Mouse (Mus musculus) mesoderm, embryonic 11.5 days (tissue): ENCODE measurements around the gene 5330417C22Rik.
A peak's percentile ranks its signal among the peaks of the same experiment; 100 is the strongest.

Experiments used
- DNase-seq: peaks from one replicate; pipeline ENCODE4 v3.0.0-alpha.2; 2012; ENCODE audit warnings: low read depth, low spot score

The 5330417C22Rik gene

DNA sequence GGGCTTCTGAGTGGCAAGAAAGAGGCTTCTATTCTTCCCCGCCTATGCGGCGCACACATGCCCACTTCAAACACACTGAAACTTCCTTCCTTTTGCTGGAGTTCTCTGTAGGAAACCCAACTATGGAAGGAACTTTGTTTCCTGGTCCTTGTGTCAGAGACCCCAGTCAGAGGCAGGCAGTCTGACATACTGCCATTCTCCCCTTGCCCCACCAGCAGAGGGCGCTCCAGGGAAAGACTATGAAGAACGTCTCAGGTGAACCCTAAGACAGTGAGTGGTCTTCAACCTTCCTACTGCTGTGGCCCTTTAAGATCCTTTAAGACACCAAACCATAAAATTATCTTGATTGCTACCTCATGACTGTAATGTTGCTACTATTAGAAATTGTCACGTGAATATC, 69.9 kb downstream of the 5330417C22Rik start:
- DNase-seq: no peak

- no peak for DNase-seq
Observed at GRCm38 (mm10) chr3:108458866-108459265, 77.5 kb downstream of the 5330417C22Rik start.

DNA sequence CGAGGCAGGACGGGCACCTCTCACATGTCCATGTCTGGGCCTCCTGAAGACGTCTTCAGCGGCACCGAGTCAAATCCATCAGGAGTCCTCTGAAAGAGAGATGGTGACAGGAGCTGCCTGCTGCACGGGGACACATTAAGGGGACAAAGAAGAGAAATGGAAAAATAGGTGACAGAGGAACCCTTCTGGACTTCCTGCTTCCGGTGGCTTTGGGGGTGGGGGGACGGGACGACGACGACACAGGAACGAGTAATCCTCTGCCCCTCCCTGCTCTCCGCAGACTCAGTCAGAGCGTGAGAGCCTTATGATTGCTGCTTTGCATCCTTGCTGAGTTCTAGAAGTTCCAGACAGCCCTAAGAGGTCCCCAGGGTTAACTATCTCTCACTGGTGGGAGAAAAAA, 78.0 kb downstream of the 5330417C22Rik start:
- no peak for DNase-seq

DNA sequence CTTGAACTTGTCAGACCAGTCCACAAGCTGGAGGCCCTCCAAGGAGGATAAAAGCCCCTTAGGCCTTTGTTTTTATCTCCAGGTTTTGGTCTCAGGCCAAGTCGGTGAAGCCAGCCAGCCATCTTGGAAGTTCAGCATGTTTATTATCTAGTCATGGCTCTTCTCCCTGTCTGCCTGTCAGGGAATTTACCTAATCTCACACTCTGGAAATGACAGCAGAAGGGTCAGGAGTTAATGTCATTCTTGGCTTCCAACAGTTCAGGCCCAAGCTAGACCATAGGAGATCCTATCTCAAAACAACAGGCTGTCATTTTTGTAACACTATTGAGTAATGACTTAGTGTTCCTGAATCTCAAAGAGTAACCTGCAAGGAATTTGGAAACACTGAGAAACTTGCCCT, 82.2 kb downstream of the 5330417C22Rik start:
- DNase-seq: no peak

DNA sequence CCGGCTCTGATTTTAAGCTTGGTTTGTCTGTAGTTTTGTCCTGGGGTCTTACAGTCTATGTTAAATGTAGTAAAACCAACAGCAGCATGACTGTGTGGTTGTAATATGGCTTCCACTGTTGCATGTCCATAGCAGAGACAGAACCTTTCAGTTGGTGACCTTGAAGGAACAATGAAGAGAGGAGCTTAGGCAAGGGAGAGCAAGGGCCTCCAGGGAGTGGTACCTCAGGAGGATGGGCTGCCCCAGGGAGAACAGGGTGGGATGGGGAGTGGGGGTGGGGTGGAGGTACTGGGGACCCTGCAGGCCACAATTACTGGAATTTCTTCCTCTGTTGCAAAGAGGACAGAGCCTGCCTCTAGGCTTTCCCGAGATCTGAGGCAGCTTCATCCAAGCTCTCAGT, 84.4 kb downstream of the 5330417C22Rik start:
- DNase-seq: no peak

GRCm38 (mm10) chr3:108445366-108445705, 91.0 kb downstream of the 5330417C22Rik start:
- DNase-seq: no peak

GRCm38 (mm10) chr3:108444698-108445365, 91.5 kb downstream of the 5330417C22Rik start, which contains the start of gene Sars:
Gene Sars (minus strand): TSS chr3:108445209.
- DNase-seq: peak; percentile 93

- no peak for DNase-seq
Observed at GRCm38 (mm10) chr3:108444029-108444428, 92.3 kb downstream of the 5330417C22Rik start.

- DNase-seq: no peak
Observed at GRCm38 (mm10) chr3:108436380-108436714, 100.0 kb downstream of the 5330417C22Rik start.

GRCm38 (mm10) chr3:108435701-108436379, 100.5 kb downstream of the 5330417C22Rik start:
- no peak for DNase-seq

- no peak for DNase-seq
Observed at GRCm38 (mm10) chr3:108433881-108434495, 102.3 kb downstream of the 5330417C22Rik start.

DNA sequence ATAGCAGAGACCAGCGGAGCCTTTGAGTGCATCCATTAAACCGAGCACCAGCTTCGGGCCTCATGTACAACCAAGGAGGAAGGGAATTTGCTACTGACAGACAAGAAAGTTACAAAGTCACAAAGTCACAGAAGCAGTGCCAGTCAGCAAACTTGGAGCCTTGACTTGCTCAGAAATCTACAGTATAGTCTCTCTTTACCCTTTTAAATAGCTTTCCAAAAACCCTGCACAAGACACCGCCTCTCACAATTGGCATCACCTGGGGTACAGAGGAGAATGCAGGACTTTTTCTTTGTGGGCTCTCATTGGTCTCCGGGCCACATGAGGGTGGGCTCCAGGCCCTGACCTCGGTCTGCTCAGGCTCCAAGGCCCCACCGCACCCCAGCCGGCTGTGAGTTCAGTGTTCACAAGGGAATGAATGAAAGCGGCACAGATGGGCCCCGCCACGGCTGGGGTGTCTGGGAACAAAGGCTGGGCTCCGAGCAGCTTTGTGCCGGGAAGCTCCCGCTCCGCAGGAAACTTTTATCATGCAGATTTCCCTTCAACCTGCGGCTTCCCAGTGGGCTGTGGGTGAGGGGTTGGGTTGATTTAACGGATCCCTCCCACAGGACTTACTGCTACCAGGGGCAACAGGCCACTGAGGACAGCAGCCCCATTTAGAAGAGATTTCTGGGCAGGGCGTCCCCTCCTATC, 103.0 kb downstream of the 5330417C22Rik start:
- DNase-seq: peak; percentile 87

DNA sequence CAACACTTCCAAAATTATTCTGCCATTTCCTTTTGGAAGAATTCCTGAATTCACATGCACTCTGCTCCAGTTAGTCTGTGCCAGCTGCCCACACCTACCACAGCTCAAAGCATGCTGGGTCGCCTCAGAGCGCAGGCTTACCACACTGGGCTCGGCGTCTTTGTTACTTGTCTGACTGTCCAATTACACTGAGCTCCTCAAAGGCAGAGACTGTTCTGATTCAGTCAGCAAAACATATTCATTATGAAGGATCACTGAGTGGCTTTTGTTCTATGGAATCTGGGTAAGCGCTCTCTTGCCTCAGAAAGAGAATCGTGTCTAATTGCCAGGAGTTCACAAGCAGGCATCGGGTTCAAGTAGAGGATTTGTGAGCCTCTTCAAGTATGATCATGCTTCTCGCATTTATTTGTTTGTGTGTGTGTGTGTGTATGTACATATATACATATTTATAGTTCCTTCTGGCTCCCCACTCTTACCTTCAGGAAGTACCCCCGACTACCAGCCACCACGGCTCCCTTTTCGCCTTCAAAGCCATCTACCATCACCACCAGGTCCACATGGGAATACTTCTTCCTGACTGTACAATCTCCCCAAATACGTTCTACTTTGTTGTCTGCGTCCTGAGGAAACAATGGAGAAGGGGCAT, 103.7 kb downstream of the 5330417C22Rik start:
- no peak for DNase-seq

DNA sequence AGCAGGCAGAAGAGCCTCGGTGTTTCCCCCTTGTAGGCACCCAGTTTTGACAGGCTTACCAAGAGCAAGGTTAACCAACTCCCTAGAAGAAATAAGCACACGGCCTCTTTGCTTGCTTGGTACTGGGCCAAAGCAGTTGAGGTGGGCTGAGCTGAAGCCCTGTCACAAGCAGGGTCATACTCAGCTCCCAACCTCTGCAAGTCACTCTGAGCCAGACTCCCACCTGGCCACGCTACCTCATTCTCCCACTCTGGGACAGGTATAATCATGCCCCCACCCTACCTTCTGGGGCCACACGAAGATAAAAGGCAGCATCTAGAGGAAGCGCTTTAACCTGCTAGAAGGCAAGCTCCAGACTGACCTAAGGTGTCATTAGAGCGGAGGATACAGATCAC, 110.7 kb downstream of the 5330417C22Rik start:
- no peak for DNase-seq

GRCm38 (mm10) chr3:108424944-108425623, 111.3 kb downstream of the 5330417C22Rik start:
- DNase-seq: peak; percentile 35

DNA sequence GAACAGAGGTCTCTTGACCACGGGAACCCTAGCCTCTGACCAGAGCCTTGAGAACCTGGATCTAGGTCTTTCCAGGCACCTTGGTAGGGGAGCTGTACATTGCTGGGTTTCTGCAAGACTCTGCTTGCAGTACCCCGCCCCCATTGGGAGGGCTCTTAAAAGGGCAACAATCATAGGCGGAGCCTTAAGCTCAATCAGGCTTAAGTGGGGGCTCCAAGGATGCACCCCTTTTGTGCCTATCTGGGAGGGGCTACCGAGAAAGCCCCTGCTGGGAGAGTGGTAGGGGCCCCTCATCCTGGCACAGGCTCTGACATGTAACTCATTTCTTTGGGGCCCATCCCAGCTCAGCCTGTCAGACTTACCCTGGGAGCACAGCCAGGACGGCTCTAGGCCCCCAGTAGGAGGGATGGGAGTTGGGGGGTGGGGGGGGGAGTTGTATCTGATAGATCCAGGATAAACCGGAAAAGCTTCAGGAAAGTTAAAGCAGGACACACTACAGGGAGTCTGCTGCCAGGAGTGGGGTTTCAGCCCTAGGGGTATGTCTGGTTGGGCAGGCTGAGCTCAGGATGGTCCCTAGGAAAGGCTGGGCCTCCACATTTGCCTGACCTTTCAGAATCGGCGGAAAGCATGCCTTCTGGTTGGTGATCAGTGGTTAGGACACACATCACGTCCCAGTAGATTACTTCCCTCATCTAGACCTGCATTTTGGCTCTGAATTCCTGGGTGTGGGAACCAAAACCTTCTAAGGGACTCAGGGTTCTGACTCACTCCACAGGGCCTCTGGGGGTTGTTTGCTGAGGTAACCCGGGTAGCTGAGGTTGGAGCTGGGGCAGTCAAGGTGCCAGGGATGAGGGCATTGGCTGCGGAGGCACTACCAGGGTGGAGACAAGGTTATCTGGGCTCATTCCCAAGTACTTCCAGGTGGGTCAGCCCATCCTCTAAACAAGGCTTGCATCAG, 112.2 kb downstream of the 5330417C22Rik start:
- no peak for DNase-seq

DNA sequence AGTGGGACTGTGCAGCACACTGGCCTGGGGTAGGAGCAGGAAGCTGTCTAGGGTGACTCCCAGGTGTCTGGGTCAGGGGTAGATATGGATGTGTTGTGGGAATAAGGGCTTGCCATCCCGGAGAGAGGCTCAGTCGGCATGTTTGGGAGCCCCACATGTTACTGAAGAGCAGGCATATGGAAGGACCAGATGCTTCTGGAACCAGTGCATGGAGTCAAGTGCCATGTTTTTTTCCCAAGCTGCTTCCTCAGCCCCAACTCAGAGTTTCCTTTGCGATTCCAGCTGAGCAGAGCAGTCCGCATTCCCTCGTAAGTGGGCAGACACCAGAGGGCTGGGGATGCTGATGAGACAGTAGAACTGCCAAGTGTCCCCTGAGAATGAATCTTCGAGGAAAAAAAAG, 113.3 kb downstream of the 5330417C22Rik start:
- DNase-seq: no peak

DNA sequence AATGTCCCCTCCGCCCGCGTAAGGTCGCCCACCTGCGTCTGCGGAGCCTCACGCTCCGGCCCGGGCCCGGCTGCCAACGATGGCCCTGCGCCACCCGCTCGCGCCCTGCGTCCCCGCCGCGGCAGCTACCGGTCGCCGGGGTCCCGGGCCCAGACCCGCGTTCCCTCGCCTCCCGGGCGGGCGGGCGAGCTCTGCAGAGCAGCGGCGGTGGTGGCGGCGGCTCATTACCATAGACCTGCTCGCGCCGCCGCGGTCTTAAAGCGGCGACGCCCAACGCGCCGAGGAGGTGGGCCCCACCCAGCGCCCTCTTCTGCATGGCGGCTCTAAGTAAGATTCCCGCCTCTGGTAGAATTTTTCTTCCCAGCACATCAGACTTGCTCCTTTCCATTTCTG, 120.5 kb downstream of the 5330417C22Rik start:
- peak; percentile 91 for DNase-seq

GRCm38 (mm10) chr3:108414857-108415830, 121.2 kb downstream of the 5330417C22Rik start, which contains the start of gene Celsr2:
Gene Celsr2 (minus strand): TSS chr3:108415552.
- DNase-seq: no peak
